Mouse (Mus musculus): ENCODE measurements around the gene Tpst2. TPM values are rescaled to one million over a fixed set of nuclear protein-coding genes. Genes with fewer than 3 reads are reported as not detected.

Gene Tpst2
- polyA plus RNA-seq, 1 experiment from 2014 or later = 43.1 TPM

DNA sequence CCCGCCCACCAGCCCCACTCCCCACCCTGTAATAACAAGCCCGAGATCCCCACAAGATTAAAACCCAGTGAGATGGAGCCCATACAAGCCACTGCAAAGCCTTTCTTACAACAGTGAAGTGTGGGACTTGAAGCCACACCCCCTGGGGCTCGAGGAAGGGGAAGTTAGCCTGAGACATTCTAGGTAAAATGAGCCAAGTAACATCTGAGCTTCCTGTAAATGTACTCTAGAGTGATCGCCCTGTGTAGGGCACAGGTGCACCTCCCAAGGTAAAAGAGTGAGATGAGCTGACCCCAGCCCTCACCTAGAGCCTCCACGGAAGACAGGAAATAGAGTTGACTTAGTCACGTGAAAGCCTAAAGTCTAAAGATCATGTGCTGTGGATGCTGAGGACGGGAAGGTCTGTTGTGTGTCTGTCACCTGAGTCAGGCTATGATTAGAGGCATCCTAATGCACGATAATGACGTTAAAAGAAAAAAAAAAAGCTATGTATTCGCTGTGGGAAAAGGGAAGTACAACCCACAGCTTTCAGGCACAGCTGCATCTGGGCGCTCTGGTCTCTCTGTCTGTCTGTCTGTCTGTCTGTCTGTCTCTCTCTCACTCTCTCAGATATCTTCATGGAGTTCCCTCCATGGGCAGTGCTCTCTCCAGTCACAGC, 10.6 kb downstream of the Tpst2 start:
- 61% methylated on average over 11 of the region's 11 CpGs for WGBS
- H3K9me3 ChIP-seq = no peaks in the 10 kb centered on the region
- no peak overlapping the region for H3K4me3 ChIP-seq (replicated peaks)
- H3K27me3 ChIP-seq (replicated peaks) = no peaks in the 10 kb centered on the region
- peak; percentile 41 for ATAC-seq
- no peak overlapping the region for H3K4me2 ChIP-seq (replicated peaks)
- H3K27ac ChIP-seq = peak overlapping the region; percentile 32; the same call in 1 of the 2 replicates
- peaks cover 33% of the 10 kb centered on the region for H3K4me1 ChIP-seq (replicated peaks)
- 0 out of 2 replicates have a peak overlapping the region, but pooled peaks have one; percentile 11 for H3K9ac ChIP-seq
- no peaks in the 10 kb centered on the region for H3K36me3 ChIP-seq

DNA sequence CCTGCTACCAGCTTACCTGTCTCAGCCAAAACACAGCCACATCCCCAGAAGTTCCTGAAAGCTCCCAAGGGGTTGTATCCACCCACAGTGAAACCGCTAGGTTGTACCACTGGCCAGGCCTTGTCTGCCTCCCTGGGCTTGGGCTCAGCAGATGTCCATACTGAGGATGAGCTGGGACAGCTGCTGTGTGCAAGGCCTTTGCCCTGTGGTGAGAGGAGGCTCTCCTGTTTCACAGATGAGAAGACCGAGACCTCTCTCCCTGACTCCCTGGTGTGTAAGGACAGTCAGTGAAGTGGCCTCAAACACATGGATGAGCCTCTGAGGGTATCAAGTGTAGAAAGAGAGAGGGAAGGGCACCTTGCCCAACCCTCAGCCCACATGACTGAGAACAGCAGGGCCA, 11.2 kb downstream of the Tpst2 start:
- Histone ChIP-seq H3K27me3 (replicated peaks) (no peaks in the 10 kb centered on the region), H3K4me2 (replicated peaks) (no peak overlapping the region), H3K9me3 (no peaks in the 10 kb centered on the region), H3K4me3 (replicated peaks) (no peak overlapping the region), H3K27ac (no peak overlapping the region), H3K36me3 (no peaks in the 10 kb centered on the region), H3K9ac (0 out of 2 replicates have a peak overlapping the region, but pooled peaks have one; percentile 11), H3K4me1 (replicated peaks) (peaks cover 30% of the 10 kb centered on the region)
- 89% methylated on average over 2 of the region's 2 CpGs for WGBS
- no peak for ATAC-seq

DNA sequence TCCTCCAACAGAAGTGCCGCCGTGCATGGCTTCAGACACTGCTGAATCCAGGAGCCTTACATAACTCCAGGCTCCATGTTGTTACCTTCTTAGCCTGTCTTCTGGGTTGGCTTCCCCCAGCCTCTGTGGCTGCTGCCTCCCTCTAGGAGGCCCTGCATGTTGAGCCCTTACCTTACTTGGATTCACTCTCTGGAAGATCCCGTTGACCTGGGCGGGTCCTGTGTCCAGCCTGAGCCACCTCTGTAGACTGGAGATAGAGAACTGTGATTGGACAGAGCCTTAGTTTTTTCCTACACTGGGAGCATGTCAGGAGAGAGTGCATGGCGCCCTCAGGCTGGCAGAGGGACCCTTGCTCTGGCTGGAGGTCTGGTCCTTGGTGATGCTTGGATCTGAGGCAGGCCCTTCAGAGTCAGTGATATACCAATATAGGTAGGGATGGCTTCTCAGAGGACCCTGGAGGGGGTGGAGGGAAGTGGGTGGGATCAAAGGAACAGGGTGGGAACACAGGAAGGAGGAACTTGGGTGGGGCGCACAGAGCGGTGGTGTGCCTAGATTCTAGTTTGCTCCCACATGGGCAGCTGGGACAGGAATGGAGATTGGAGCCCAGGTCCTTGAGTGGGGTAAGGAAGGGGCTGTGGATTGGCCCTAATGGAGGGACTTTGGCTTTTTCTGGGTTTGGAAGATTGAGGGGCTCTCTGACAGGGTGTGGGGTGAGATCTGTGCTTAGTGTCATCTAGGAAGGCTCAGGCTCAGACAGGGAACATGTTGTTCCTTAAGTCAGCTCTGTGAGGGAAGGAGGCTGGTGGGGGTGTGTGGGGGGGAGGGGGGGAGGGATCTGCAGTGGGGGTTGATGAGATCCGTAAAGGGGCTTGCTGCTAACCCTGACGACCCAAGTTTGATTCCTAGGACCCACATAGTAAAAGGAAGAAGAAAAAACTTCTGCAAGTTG, 12.0 kb downstream of the Tpst2 start:
- no peaks in the 10 kb centered on the region for H3K36me3 ChIP-seq
- no peak overlapping the region for H3K27ac ChIP-seq
- H3K9ac ChIP-seq = no peak overlapping the region
- 72% methylated on average over 9 of the region's 9 CpGs for WGBS
- no peaks in the 10 kb centered on the region for H3K9me3 ChIP-seq
- no peak overlapping the region for H3K4me3 ChIP-seq (replicated peaks)
- H3K4me2 ChIP-seq (replicated peaks) = 0 out of 2 replicates have a peak overlapping the region, but pooled peaks have one; percentile 4
- H3K27me3 ChIP-seq (replicated peaks) = no peaks in the 10 kb centered on the region
- ATAC-seq = no peak
- peaks cover 37% of the 10 kb centered on the region for H3K4me1 ChIP-seq (replicated peaks)

DNA sequence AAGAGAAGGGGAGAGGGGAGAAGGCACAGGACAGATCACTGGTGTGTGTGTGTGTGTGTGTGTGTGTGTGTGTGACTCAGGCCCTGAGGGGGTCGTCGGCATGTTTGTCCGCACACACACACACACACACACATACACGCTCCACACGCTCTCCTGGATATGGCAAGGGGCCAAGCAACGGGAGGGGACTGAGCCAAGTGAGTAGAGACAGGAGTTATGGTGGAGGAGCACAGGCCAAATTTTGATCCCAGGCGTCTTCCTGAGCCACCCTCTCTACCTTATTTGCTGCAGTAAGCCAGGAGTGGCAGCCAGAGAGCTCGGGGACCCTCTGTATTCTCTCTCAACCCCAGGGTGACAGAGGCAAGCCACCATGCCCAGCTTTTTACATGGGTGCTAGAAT, 12.7 kb downstream of the Tpst2 start:
- Histone ChIP-seq H3K4me2 (replicated peaks) (no peak overlapping the region), H3K4me3 (replicated peaks) (no peak overlapping the region), H3K27me3 (replicated peaks) (no peaks in the 10 kb centered on the region), H3K36me3 (no peaks in the 10 kb centered on the region), H3K9ac (no peak overlapping the region), H3K27ac (no peak overlapping the region), H3K9me3 (no peaks in the 10 kb centered on the region), H3K4me1 (replicated peaks) (peaks cover 41% of the 10 kb centered on the region)
- WGBS = 45% methylated on average over 8 of the region's 8 CpGs
- no peak for ATAC-seq

DNA sequence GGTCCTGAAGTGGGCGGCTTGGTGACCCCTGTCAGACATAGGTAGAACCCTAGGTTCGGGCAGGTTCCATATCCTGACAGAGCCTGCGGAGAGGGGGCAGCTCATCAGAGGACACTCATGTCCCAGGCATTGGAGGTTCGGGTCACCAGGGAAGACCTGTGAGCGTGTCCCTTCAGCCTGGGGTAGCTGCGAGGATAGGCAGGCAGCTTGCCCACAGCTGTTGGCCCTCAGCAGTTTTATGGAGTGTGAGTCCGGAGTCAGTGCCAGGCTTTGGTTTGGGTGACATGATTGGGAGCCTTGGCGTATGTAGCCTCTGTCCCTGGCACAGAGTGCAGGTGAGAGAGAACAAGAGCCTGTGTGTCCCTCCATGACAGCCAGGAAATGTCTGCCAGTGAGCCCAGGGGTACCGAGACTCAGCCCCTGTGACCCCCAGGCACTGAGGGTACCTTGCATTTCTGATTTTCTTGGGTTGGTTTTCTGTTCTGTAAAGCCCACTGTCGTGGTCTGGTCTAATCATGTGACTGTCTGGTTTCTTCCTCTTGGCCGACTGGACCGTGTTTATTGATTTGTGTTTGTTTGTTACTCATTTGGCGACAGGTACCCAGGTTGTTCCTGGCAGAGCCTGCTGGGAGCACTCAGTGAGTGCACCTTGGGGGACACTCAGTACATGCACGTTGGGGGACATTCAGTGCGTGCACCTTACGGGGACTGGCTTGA, 13.5 kb downstream of the Tpst2 start:
- Histone ChIP-seq H3K9me3 (no peaks in the 10 kb centered on the region), H3K36me3 (no peaks in the 10 kb centered on the region), H3K4me1 (replicated peaks) (peaks cover 45% of the 10 kb centered on the region), H3K4me3 (replicated peaks) (no peak overlapping the region), H3K9ac (no peak overlapping the region), H3K27ac (no peak overlapping the region), H3K4me2 (replicated peaks) (no peak overlapping the region), H3K27me3 (replicated peaks) (no peaks in the 10 kb centered on the region)
- ATAC-seq = no peak
- WGBS = 84% methylated on average over 16 of the region's 16 CpGs

DNA sequence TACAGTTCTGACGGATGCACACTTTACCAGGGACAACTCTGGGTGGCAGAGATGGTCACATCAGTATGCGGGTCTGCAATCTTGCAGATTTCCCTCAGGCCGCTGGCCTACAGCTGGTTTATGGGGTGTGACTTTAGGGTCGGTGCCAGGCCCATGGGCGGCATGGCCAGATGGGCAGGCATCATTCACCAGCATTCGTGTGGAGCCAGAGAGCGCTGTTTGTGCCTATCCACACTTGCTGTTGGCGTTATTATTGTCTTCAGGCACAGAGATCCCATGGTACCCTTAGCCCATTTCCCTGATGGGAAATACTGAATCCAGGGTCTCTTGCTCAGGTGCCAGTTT, 14.0 kb downstream of the Tpst2 start:
- Histone ChIP-seq H3K4me2 (replicated peaks) (no peak overlapping the region), H3K4me3 (replicated peaks) (no peak overlapping the region), H3K27me3 (replicated peaks) (no peaks in the 10 kb centered on the region), H3K4me1 (replicated peaks) (peaks cover 48% of the 10 kb centered on the region), H3K36me3 (no peaks in the 10 kb centered on the region), H3K27ac (no peak overlapping the region), H3K9ac (no peak overlapping the region), H3K9me3 (no peaks in the 10 kb centered on the region)
- 92% methylated on average over 8 of the region's 8 CpGs for WGBS
- ATAC-seq = no peak

DNA sequence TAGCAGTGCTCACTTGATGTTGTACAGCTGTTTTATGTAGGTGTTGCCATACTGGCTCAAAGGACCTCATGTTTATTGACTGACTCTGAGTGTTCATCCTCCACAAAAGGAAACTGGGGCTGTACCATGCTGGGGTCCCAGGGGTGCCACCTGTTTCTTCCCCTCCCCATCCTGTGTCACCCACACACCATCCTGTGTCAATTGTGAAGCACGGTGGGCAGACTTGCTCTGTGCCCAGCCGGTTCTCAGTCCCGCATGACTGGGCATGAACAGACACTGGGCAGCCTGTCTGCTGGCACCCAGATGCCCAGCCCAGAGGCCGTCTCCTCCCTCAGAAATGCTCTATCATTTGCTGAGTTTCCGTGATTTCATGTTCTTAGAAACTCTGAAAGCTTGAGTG, 15.4 kb downstream of the Tpst2 start:
- ATAC-seq = no peak
- Histone ChIP-seq H3K27ac (no peak overlapping the region), H3K27me3 (replicated peaks) (no peaks in the 10 kb centered on the region), H3K36me3 (no peaks in the 10 kb centered on the region), H3K9ac (no peak overlapping the region), H3K4me2 (replicated peaks) (no peak overlapping the region), H3K4me1 (replicated peaks) (peaks cover 45% of the 10 kb centered on the region), H3K9me3 (no peaks in the 10 kb centered on the region), H3K4me3 (replicated peaks) (no peak overlapping the region)
- 90% methylated on average over 5 of the region's 5 CpGs for WGBS

DNA sequence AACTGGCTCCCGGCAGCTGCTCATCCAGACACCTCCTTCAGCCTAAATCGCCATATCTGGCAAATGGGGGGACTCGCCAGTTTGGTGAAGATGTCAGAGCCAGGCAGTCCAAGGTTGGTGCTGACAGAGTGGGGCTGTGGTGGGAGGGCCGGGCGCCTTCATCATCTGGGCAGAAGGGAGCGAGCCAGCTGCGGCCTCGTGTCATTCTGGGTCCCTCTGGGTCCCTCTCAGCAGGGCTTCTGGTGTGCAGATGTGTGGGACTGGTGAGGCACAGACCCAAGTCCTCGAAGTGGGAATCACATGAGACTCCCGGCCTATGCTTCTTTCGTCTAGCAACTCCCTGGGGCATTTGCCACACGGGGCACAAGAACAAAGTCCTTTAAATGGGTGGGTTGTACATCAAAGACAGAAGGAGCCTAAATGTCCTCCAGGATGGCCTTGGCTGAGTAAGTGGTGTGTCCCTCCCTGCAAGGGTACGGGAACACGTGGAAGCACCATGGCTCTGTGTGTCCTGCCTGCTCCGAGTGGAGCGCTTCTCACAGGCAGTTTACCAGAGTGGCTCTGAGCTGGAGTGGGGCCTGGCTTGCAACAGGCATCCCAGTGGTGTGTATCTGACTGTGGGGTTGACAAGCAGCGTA, 16.0 kb downstream of the Tpst2 start:
- H3K27me3 ChIP-seq (replicated peaks) = no peaks in the 10 kb centered on the region
- no peak overlapping the region for H3K27ac ChIP-seq
- WGBS = 85% methylated on average over 17 of the region's 17 CpGs
- no peaks in the 10 kb centered on the region for H3K36me3 ChIP-seq
- no peak overlapping the region for H3K4me2 ChIP-seq (replicated peaks)
- H3K4me3 ChIP-seq (replicated peaks) = no peak overlapping the region
- no peaks in the 10 kb centered on the region for H3K9me3 ChIP-seq
- H3K4me1 ChIP-seq (replicated peaks) = peaks cover 45% of the 10 kb centered on the region
- no peak overlapping the region for H3K9ac ChIP-seq
- ATAC-seq = no peak

DNA sequence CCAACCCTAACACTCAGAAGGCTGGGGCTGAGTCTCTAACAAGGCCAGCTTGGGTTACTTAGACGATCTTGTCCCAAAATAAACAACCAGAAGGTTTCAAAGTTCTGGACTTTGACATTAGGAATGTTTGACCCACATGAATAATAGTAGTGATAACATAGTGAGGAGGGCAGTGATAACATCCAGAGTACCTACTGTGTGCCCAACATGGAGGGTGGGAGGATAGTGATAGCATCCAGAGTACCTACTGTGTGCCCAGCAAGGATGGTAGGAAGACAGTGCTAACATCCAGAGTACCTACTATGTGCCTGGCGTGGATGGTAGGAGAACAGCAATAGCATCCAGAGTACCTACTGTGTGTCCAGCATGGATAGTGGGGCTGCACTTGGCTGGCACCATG, 17.3 kb downstream of the Tpst2 start:
- no peak for ATAC-seq
- Histone ChIP-seq H3K9me3 (no peaks in the 10 kb centered on the region), H3K36me3 (no peaks in the 10 kb centered on the region), H3K4me3 (replicated peaks) (no peak overlapping the region), H3K27me3 (replicated peaks) (no peaks in the 10 kb centered on the region), H3K4me1 (replicated peaks) (peaks cover 32% of the 10 kb centered on the region), H3K27ac (no peak overlapping the region), H3K9ac (no peak overlapping the region), H3K4me2 (replicated peaks) (no peak overlapping the region)
- WGBS = 46% methylated on average over 2 of the region's 2 CpGs

DNA sequence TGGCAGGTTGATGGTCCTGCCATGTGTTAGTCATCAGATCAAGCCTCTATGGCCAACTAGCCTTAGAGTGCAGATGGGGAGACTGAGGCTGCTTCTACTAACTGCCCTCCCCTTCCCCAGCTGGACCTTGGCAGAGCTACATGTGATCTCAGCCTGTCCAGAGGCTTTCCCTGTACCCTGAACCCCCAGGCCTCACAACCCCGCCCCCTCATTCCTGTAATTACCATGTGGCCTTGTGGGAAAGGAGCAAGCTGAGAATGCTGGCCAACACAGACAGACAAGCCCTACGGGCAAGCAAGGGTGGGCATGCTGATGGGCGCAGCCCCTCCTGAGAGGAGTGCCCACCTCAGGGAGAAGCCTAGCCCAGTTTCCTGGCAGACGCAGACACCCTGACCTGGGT, 18.2 kb downstream of the Tpst2 start:
- H3K4me1 ChIP-seq (replicated peaks) = peaks cover 29% of the 10 kb centered on the region

DNA sequence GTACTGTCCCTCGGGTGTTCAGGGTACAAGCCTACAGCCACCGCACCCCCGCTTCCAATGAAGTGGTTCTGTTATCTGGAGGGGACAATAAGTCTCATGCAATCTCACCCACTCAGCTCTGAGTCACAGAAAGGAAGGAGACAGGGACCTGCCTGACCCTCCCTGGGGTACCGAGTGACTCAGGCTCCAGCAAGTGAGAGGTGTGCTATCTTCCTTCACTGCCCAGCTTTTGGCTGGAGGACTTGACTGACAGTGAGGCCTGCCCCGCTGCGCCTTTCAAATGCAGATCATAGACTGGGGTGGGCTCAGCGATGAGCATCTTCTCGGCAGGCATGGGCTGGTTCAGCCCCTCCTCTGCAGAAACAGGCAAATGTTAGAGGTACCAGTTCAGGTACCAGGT, 18.7 kb downstream of the Tpst2 start:
- Histone ChIP-seq H3K4me3 (replicated peaks) (no peak overlapping the region), H3K27ac (no peak overlapping the region), H3K4me2 (replicated peaks) (no peak overlapping the region), H3K4me1 (replicated peaks) (peaks cover 29% of the 10 kb centered on the region), H3K9ac (no peak overlapping the region), H3K27me3 (replicated peaks) (no peaks in the 10 kb centered on the region), H3K9me3 (no peaks in the 10 kb centered on the region), H3K36me3 (no peaks in the 10 kb centered on the region)
- 55% methylated on average over 8 of the region's 8 CpGs for WGBS
- ATAC-seq = no peak

More for the DNA sequence above, 18.2 kb downstream of the Tpst2 start:
- no peak overlapping the region for H3K4me3 ChIP-seq (replicated peaks)
- 66% methylated on average over 4 of the region's 4 CpGs for WGBS
- H3K9me3 ChIP-seq = no peaks in the 10 kb centered on the region
- no peak overlapping the region for H3K27ac ChIP-seq
- H3K36me3 ChIP-seq = no peaks in the 10 kb centered on the region
- peak; percentile 32; the same call in 1 of the 2 replicates for ATAC-seq
- H3K9ac ChIP-seq = 0 out of 2 replicates have a peak overlapping the region, but pooled peaks have one; percentile 17
- H3K4me2 ChIP-seq (replicated peaks) = no peak overlapping the region
- no peaks in the 10 kb centered on the region for H3K27me3 ChIP-seq (replicated peaks)

DNA sequence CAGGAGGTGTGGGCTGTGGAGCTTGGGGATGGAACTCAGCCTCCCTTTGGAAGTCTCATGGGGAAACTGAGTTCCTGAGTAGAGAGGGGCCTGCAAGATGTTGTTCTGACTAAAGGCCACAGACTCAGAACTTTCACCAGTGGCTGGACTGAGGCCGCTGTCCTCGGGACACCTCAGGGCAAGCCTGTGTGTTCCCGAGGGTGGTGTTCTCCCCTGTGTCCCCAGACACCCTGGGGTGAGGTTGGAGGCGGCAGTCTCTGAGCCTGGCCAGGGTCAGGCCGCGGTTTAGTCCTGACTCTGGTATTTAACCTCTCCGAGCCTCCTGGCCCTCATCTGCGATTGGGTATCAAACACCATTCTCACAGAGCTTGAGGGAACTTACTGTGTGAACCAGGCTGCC, 19.1 kb downstream of the Tpst2 start:
- H3K4me1 ChIP-seq (replicated peaks) = peaks cover 31% of the 10 kb centered on the region
- H3K9ac ChIP-seq = no peak overlapping the region
- no peak for ATAC-seq
- no peaks in the 10 kb centered on the region for H3K36me3 ChIP-seq
- 80% methylated on average over 8 of the region's 8 CpGs for WGBS
- H3K4me3 ChIP-seq (replicated peaks) = no peak overlapping the region
- no peaks in the 10 kb centered on the region for H3K27me3 ChIP-seq (replicated peaks)
- H3K4me2 ChIP-seq (replicated peaks) = no peak overlapping the region
- no peak overlapping the region for H3K27ac ChIP-seq
- no peaks in the 10 kb centered on the region for H3K9me3 ChIP-seq

All from intestine, embryonic 15.5 days (tissue).